Mouse (Mus musculus) embryonic fibroblast, embryonic 13.5 days (primary cell): Measurements from ENCODE around the gene Birc6.

Experiments
- CTCF ChIP-seq: IDR thresholded peaks from 2 replicates; pipeline ENCODE4 v1.5.1; 2011; ENCODE audit warnings: mild to moderate bottlenecking, control low read depth, low read length, moderate library complexity, borderline replicate concordance; ENCODE audit not compliant: insufficient read depth
- POLR2A ChIP-seq: IDR thresholded peaks from 2 replicates; pipeline ENCODE4 v1.6.1; 2011; ENCODE audit warnings: low read depth, mild to moderate bottlenecking, control low read depth, low read length, moderate library complexity

GRCm38 (mm10) chr17:74688555-74688954 is 160.5 kb downstream of the Birc6 start:
- TF ChIP-seq CTCF (no peak), POLR2A (no peak)
